Mouse (Mus musculus): ENCODE measurements around the gene Lad1. TPM values are rescaled to one million over a fixed set of nuclear protein-coding genes. Genes with fewer than 3 reads are reported as not detected.

Lad1 gene
- polyA plus RNA-seq, 1 experiment: not detected

- Histone ChIP-seq H3K4me1 (ENCODE audit: control insufficient read depth, insufficient read depth, low read length) (peaks cover 17% of the 10 kb centered on the region), H3K4me3 (ENCODE audit: insufficient read depth, low read depth, low read length) (no peak overlapping the region), H3K27ac (ENCODE audit: insufficient read depth, low read depth, low read length) (no peak overlapping the region)
- TF ChIP-seq POLR2A (IDR thresholded peaks at IDR 0.05; ENCODE audit: insufficient read depth, low read depth, low read length) (no peak), CTCF (IDR thresholded peaks at IDR 0.05; ENCODE audit: insufficient read depth, low read depth, low read length) (no peak)
- 60% methylated on average over 10 of the region's 10 CpGs for WGBS
These were observed 35.6 kb upstream of the Lad1 start for GRCm38 (mm10) chr1:135782816-135783215.

GRCm38 (mm10) chr1:135787799-135788198 is 30.6 kb upstream of the Lad1 start:
- whole genome bisulfite sequencing: 43% methylated on average over 3 of the region's 3 CpGs
- Histone ChIP-seq H3K4me3 (ENCODE audit: insufficient read depth, low read depth, low read length) (no peak overlapping the region), H3K27ac (ENCODE audit: insufficient read depth, low read depth, low read length) (no peak overlapping the region), H3K4me1 (ENCODE audit: control insufficient read depth, insufficient read depth, low read length) (peaks cover 2% of the 10 kb centered on the region; the same call in 1 of the 2 replicates)
- TF ChIP-seq CTCF (IDR thresholded peaks at IDR 0.05; ENCODE audit: insufficient read depth, low read depth, low read length) (no peak), POLR2A (IDR thresholded peaks at IDR 0.05; ENCODE audit: insufficient read depth, low read depth, low read length) (no peak)

GRCm38 (mm10) chr1:135788708-135789107 is 29.7 kb upstream of the Lad1 start:
- H3K27ac ChIP-seq (ENCODE audit: insufficient read depth, low read depth, low read length): no peak overlapping the region
- 54% methylated on average over 10 of the region's 10 CpGs for WGBS
- peaks cover 8% of the 10 kb centered on the region for H3K4me1 ChIP-seq (ENCODE audit: control insufficient read depth, insufficient read depth, low read length)
- TF ChIP-seq POLR2A (IDR thresholded peaks at IDR 0.05; ENCODE audit: insufficient read depth, low read depth, low read length) (no peak), CTCF (IDR thresholded peaks at IDR 0.05; ENCODE audit: insufficient read depth, low read depth, low read length) (no peak)
- H3K4me3 ChIP-seq (ENCODE audit: insufficient read depth, low read depth, low read length): no peak overlapping the region

- WGBS: 17% methylated on average over 5 of the region's 5 CpGs
These were observed 28.6 kb upstream of the Lad1 start for GRCm38 (mm10) chr1:135789815-135790214.

GRCm38 (mm10) chr1:135792143-135792939 is 26.1 kb upstream of the Lad1 start:
- TF ChIP-seq POLR2A (IDR thresholded peaks at IDR 0.05; ENCODE audit: insufficient read depth, low read depth, low read length) (no peak), CTCF (IDR thresholded peaks at IDR 0.05; ENCODE audit: insufficient read depth, low read depth, low read length) (no peak)
- peaks cover 18% of the 10 kb centered on the region for H3K4me1 ChIP-seq (ENCODE audit: control insufficient read depth, insufficient read depth, low read length)
- H3K4me3 ChIP-seq (ENCODE audit: insufficient read depth, low read depth, low read length): no peak overlapping the region
- H3K27ac ChIP-seq (ENCODE audit: insufficient read depth, low read depth, low read length): no peak overlapping the region
- WGBS: 75% methylated on average over 13 of the region's 13 CpGs

More at GRCm38 (mm10) chr1:135789815-135790214, 28.6 kb upstream of the Lad1 start:
- Histone ChIP-seq H3K4me1 (ENCODE audit: control insufficient read depth, insufficient read depth, low read length) (peaks cover 18% of the 10 kb centered on the region), H3K27ac (ENCODE audit: insufficient read depth, low read depth, low read length) (no peak overlapping the region), H3K4me3 (ENCODE audit: insufficient read depth, low read depth, low read length) (no peak overlapping the region)
- TF ChIP-seq POLR2A (IDR thresholded peaks at IDR 0.05; ENCODE audit: insufficient read depth, low read depth, low read length): no peak
- TF ChIP-seq CTCF (IDR thresholded peaks at IDR 0.05; ENCODE audit: insufficient read depth, low read depth, low read length): no peak

GRCm38 (mm10) chr1:135793370-135794215 is 24.8 kb upstream of the Lad1 start:
- WGBS: 14% methylated on average over 27 of the region's 27 CpGs
- no peak overlapping the region; the same call in 1 of the 2 replicates for H3K27ac ChIP-seq (ENCODE audit: insufficient read depth, low read depth, low read length)
- no peak for TF ChIP-seq CTCF (IDR thresholded peaks at IDR 0.05; ENCODE audit: insufficient read depth, low read depth, low read length)
- TF ChIP-seq POLR2A (IDR thresholded peaks at IDR 0.05; ENCODE audit: insufficient read depth, low read depth, low read length): no peak
- H3K4me1 ChIP-seq (ENCODE audit: control insufficient read depth, insufficient read depth, low read length): peaks cover 17% of the 10 kb centered on the region
- H3K4me3 ChIP-seq (ENCODE audit: insufficient read depth, low read depth, low read length): peak overlapping the region; percentile 24

GRCm38 (mm10) chr1:135794216-135795134 is 23.9 kb upstream of the Lad1 start:
- H3K4me3 ChIP-seq (ENCODE audit: insufficient read depth, low read depth, low read length): no peak overlapping the region
- WGBS: 60% methylated on average over 20 of the region's 20 CpGs
- no peak overlapping the region for H3K27ac ChIP-seq (ENCODE audit: insufficient read depth, low read depth, low read length)

GRCm38 (mm10) chr1:135798492-135798891 is 19.9 kb upstream of the Lad1 start:
- 94% methylated on average over 1 of the region's 1 CpGs for WGBS
- Histone ChIP-seq H3K4me3 (ENCODE audit: insufficient read depth, low read depth, low read length) (no peak overlapping the region), H3K27ac (ENCODE audit: insufficient read depth, low read depth, low read length) (no peak overlapping the region), H3K4me1 (ENCODE audit: control insufficient read depth, insufficient read depth, low read length) (peaks cover 22% of the 10 kb centered on the region)
- no peak for TF ChIP-seq POLR2A (IDR thresholded peaks at IDR 0.05; ENCODE audit: insufficient read depth, low read depth, low read length)
- TF ChIP-seq CTCF (IDR thresholded peaks at IDR 0.05; ENCODE audit: insufficient read depth, low read depth, low read length): no peak

More at GRCm38 (mm10) chr1:135794216-135795134, 23.9 kb upstream of the Lad1 start:
- peaks cover 16% of the 10 kb centered on the region for H3K4me1 ChIP-seq (ENCODE audit: control insufficient read depth, insufficient read depth, low read length)
- TF ChIP-seq POLR2A (IDR thresholded peaks at IDR 0.05; ENCODE audit: insufficient read depth, low read depth, low read length) (no peak), CTCF (IDR thresholded peaks at IDR 0.05; ENCODE audit: insufficient read depth, low read depth, low read length) (no peak)

Measured in olfactory bulb, adult 2 months (tissue).